Mouse (Mus musculus): ENCODE data around the gene Cmpk2. TPM values are rescaled to one million over a fixed set of nuclear protein-coding genes. Genes with fewer than 3 reads are reported as not detected.

The Cmpk2 gene
- polyA plus RNA-seq, 1 experiment: 6.6 TPM

DNA sequence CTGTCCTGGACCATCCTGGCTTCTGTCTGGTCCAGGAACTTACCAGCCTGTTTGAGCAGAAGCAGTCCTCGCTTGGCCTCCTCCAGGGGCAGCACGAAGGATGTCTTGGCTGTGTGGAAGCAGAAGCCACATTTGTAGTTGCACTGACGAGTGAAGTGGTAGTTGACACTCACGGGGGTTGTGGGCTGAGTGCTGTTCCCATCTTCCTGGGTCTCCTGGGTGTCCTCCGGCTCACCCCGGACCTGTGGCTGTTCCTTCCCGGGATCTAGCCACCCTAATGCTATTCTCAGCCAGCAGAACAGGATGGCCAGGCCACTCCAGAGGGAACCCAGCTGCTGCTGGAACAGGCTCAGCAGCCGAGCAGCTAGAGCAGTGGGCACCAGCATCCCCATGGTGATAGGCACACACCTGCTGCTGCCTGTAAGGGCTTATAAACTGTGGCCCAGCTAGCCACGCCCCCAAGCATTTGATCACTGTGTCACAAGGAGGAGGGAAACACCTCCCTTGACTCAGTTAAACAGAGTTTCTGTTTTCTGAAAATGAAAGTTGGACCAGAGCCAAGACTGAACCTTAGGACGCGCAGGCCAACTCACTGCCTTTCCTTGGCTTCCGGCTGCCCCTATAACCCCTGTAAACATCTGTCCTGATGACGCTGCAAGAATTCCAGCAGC is 12.8 kb upstream of the Cmpk2 start, which contains the start of gene Rsad2:
Rsad2 (minus strand) TSS at position 425 of the 671 bp plus-strand sequence.
- H3K27me3 ChIP-seq (ENCODE audit: control insufficient read depth, insufficient read depth, low read length): no peaks in the 10 kb centered on the region
- peak; percentile 86 for DNase-seq
- H3K4me1 ChIP-seq (replicated peaks; ENCODE audit: control insufficient read depth, insufficient read depth, low read length): peaks cover 16% of the 10 kb centered on the region
- H3K27ac ChIP-seq (ENCODE audit: control insufficient read depth, insufficient read depth, low read length): peak within 1 kb of the TSS; percentile 9; the same call in 1 of the 2 replicates
- 13% methylated on average over 13 of the region's 13 CpGs for WGBS
- no peaks in the 10 kb centered on the region for H3K36me3 ChIP-seq (ENCODE audit: control insufficient read depth, insufficient read depth, low read length)
- TF ChIP-seq CTCF (IDR thresholded peaks at IDR 0.05; ENCODE audit: borderline replicate concordance, control insufficient read depth, extremely low read depth, insufficient read depth, low read length, poor library complexity) (no peak), POLR2A (IDR thresholded peaks at IDR 0.05; ENCODE audit: control insufficient read depth, extremely low read depth, insufficient read depth, low read length, poor library complexity) (no peak)
- peak within 1 kb of the TSS; percentile 15 for H3K4me3 ChIP-seq (ENCODE audit: control insufficient read depth, insufficient read depth, low read length)

DNA sequence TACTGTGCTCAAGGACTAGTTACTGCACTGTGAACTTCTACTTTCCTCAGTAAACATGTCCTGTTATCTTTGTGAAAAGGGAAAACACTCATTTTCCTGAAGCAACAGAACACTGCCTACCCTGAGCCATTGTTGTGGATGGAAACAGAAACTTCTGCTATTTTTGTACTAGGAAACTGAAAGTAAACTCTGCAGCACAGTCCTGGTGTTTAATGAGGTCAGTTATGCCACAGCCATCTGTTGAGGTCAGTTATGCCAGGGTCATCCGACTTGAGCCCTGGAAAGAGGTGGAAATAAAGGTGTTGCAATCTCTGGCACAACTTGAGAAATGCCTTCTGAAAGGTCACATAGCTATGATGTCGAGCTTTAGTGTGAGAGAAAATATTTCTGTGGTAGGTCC is 8.9 kb upstream of the Cmpk2 start:
- Histone ChIP-seq H3K27me3 (ENCODE audit: control insufficient read depth, insufficient read depth, low read length) (no peaks in the 10 kb centered on the region), H3K36me3 (ENCODE audit: control insufficient read depth, insufficient read depth, low read length) (no peaks in the 10 kb centered on the region), H3K27ac (ENCODE audit: control insufficient read depth, insufficient read depth, low read length) (no peak overlapping the region), H3K4me1 (replicated peaks; ENCODE audit: control insufficient read depth, insufficient read depth, low read length) (peaks cover 13% of the 10 kb centered on the region), H3K4me3 (ENCODE audit: control insufficient read depth, insufficient read depth, low read length) (no peak overlapping the region)
- TF ChIP-seq POLR2A (IDR thresholded peaks at IDR 0.05; ENCODE audit: control insufficient read depth, extremely low read depth, insufficient read depth, low read length, poor library complexity) (no peak), CTCF (IDR thresholded peaks at IDR 0.05; ENCODE audit: borderline replicate concordance, control insufficient read depth, extremely low read depth, insufficient read depth, low read length, poor library complexity) (no peak)
- 12% methylated on average over 2 of the region's 2 CpGs for WGBS
- DNase-seq: no peak

DNA sequence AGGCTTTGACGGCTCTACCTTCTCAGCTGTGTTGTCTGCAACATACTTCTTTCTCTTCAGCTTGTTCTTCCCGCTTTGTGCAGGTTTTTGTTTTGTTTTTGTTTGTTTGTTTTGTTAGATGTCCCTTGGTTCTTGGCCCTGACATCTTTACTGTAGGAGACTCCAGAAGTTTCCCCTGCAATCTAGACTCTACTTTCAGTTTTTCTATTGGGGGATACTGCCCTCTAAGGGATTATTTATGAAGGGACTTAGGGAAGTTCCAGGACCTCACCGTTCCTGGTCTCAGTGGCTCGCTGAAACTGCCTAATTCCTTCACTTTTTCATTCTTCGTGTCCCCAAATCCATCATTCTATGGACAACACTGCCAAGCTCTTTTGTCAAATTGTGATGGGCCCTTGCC is 3.4 kb upstream of the Cmpk2 start:
- no peak for DNase-seq
- TF ChIP-seq CTCF (IDR thresholded peaks at IDR 0.05; ENCODE audit: borderline replicate concordance, control insufficient read depth, extremely low read depth, insufficient read depth, low read length, poor library complexity): no peak
- TF ChIP-seq POLR2A (IDR thresholded peaks at IDR 0.05; ENCODE audit: control insufficient read depth, extremely low read depth, insufficient read depth, low read length, poor library complexity): no peak
- 75% methylated on average over 5 of the region's 5 CpGs for WGBS
- Histone ChIP-seq H3K4me1 (replicated peaks; ENCODE audit: control insufficient read depth, insufficient read depth, low read length) (peaks cover 9% of the 10 kb centered on the region), H3K27ac (ENCODE audit: control insufficient read depth, insufficient read depth, low read length) (no peak overlapping the region), H3K4me3 (ENCODE audit: control insufficient read depth, insufficient read depth, low read length) (no peak overlapping the region), H3K27me3 (ENCODE audit: control insufficient read depth, insufficient read depth, low read length) (no peaks in the 10 kb centered on the region), H3K36me3 (ENCODE audit: control insufficient read depth, insufficient read depth, low read length) (no peaks in the 10 kb centered on the region)

DNA sequence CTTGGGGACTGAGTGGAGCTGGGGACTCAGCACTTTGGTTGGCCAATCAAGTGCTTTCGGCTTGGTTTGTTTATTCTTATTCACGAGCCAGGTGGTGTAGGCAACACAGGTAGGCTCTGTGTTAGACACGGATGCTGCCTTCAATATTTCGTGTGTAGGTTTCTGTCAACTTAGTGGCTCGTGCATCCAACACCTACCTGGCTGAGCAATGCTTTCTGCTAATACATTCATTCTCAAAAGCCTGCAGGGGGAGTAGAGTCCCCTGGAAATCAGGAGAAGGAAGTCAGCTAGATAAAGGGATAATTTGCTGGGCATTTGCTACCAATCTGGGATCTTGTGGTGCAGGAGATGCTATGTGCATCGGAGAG is 1.0 kb downstream of the Cmpk2 start:
- no peak for TF ChIP-seq POLR2A (IDR thresholded peaks at IDR 0.05; ENCODE audit: control insufficient read depth, extremely low read depth, insufficient read depth, low read length, poor library complexity)
- TF ChIP-seq CTCF (IDR thresholded peaks at IDR 0.05; ENCODE audit: borderline replicate concordance, control insufficient read depth, extremely low read depth, insufficient read depth, low read length, poor library complexity): no peak
- H3K36me3 ChIP-seq (ENCODE audit: control insufficient read depth, insufficient read depth, low read length): no peaks in the 10 kb centered on the region
- 15% methylated on average over 6 of the region's 6 CpGs for WGBS
- no peak overlapping the region for H3K27ac ChIP-seq (ENCODE audit: control insufficient read depth, insufficient read depth, low read length)
- DNase-seq: no peak
- H3K4me3 ChIP-seq (ENCODE audit: control insufficient read depth, insufficient read depth, low read length): peak overlapping the region; percentile 83
- no peaks in the 10 kb centered on the region for H3K27me3 ChIP-seq (ENCODE audit: control insufficient read depth, insufficient read depth, low read length)
- H3K4me1 ChIP-seq (replicated peaks; ENCODE audit: control insufficient read depth, insufficient read depth, low read length): peaks cover 12% of the 10 kb centered on the region

DNA sequence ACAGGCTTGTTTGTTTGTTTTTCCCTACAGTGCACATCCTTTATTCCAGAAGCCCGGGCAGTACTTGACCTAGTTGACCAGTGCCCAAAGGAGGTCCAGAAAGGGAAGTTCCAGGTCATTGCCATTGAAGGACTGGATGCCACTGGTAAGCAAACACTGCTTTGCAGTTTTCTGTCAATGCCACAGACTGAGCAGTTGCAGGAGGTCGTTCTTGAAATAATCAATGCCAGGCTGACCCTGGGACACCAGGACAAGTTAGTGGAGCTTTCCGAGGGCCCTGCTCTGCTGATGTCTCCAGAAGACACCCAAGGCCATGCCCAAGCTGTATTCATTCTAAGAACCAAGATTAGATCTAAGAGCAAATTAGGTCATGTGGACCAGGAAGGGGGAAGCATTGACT is 2.4 kb downstream of the Cmpk2 start:
- no peak for DNase-seq
- TF ChIP-seq CTCF (IDR thresholded peaks at IDR 0.05; ENCODE audit: borderline replicate concordance, control insufficient read depth, extremely low read depth, insufficient read depth, low read length, poor library complexity) (no peak), POLR2A (IDR thresholded peaks at IDR 0.05; ENCODE audit: control insufficient read depth, extremely low read depth, insufficient read depth, low read length, poor library complexity) (no peak)
- Histone ChIP-seq H3K27ac (ENCODE audit: control insufficient read depth, insufficient read depth, low read length) (no peak overlapping the region), H3K4me1 (replicated peaks; ENCODE audit: control insufficient read depth, insufficient read depth, low read length) (peaks cover 12% of the 10 kb centered on the region), H3K27me3 (ENCODE audit: control insufficient read depth, insufficient read depth, low read length) (no peaks in the 10 kb centered on the region), H3K36me3 (ENCODE audit: control insufficient read depth, insufficient read depth, low read length) (no peaks in the 10 kb centered on the region), H3K4me3 (ENCODE audit: control insufficient read depth, insufficient read depth, low read length) (no peak overlapping the region)
- 88% methylated on average over 3 of the region's 3 CpGs for WGBS

DNA sequence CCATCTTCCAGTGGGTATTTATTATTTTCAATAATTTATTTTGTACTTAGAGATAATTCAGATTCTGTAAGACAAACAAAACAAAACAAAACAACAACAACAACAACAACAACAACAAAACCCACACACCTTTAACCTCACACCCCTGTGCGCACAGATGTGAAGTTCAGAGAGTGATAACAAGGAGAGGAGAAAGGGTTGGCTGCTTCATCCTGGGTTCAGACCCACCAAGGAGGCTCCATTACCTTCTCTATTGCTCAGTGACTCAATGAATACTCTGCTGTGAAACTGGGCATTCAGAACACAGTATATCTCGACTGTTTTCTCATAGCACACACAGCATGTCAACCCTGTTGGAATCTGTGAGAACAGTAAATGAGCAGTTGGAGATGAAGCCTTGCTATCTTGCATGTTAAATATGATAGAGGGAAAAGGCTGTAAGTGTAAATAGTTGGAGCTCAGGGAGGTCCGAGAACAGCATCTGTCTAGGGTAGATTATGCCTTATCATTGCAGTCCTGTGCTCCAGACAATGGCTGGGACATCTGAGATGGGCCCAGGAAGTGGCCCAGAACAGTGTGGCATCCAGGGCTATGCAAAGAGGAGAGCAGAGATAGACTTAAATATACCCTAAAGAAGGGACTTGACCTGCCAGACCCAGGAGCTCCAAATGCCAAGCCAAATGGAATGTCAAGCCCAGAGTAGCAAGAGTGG is 3.9 kb downstream of the Cmpk2 start:
- H3K27me3 ChIP-seq (ENCODE audit: control insufficient read depth, insufficient read depth, low read length): no peaks in the 10 kb centered on the region
- H3K27ac ChIP-seq (ENCODE audit: control insufficient read depth, insufficient read depth, low read length): no peak overlapping the region
- DNase-seq: no peak
- TF ChIP-seq POLR2A (IDR thresholded peaks at IDR 0.05; ENCODE audit: control insufficient read depth, extremely low read depth, insufficient read depth, low read length, poor library complexity): no peak
- TF ChIP-seq CTCF (IDR thresholded peaks at IDR 0.05; ENCODE audit: borderline replicate concordance, control insufficient read depth, extremely low read depth, insufficient read depth, low read length, poor library complexity): no peak
- peaks cover 12% of the 10 kb centered on the region for H3K4me1 ChIP-seq (replicated peaks; ENCODE audit: control insufficient read depth, insufficient read depth, low read length)
- no peaks in the 10 kb centered on the region for H3K36me3 ChIP-seq (ENCODE audit: control insufficient read depth, insufficient read depth, low read length)
- WGBS: 97% methylated on average over 3 of the region's 3 CpGs
- no peak overlapping the region for H3K4me3 ChIP-seq (ENCODE audit: control insufficient read depth, insufficient read depth, low read length)
